Mouse (Mus musculus): ENCODE measurements around the gene Cers5. TPM values are rescaled to one million over a fixed set of nuclear protein-coding genes. Genes with fewer than 3 reads are reported as not detected.
"Not testable (repeated sequence)": the region's sequence is repeated elsewhere in the genome, so short reads cannot be mapped to it uniquely, and the experiment has no call there.

The Cers5 gene
- polyA plus RNA-seq, 1 experiment from 2014 or later, result 67.1 TPM

GRCm38 (mm10) chr15:99731678-99732077 lies 41.0 kb downstream of the Cers5 start:
- H3K36me3 ChIP-seq (replicated peaks), result peaks cover 68% of the 10 kb centered on the region
- peaks cover under 1% of the 10 kb centered on the region for H3K4me1 ChIP-seq
- no peak overlapping the region for H3K4me2 ChIP-seq
- H3K9ac ChIP-seq, result no peak overlapping the region
- no peak overlapping the region for H3K4me3 ChIP-seq (replicated peaks)
- 87% methylated on average over 3 of the region's 3 CpGs for WGBS
- H3K27ac ChIP-seq, result no peak overlapping the region
- H3K9me3 ChIP-seq, result peaks cover 4% of the 10 kb centered on the region; the same call in 1 of the 2 replicates
- no peaks in the 10 kb centered on the region for H3K27me3 ChIP-seq
- ATAC-seq (ENCODE audit: low FRiP score), result no peak

- Histone ChIP-seq H3K4me1 (peaks cover 6% of the 10 kb centered on the region), H3K4me2 (no peak overlapping the region), H3K36me3 (replicated peaks) (peaks cover 62% of the 10 kb centered on the region), H3K9me3 (peaks cover 4% of the 10 kb centered on the region; the same call in 1 of the 2 replicates), H3K9ac (no peak overlapping the region), H3K27ac (no peak overlapping the region), H3K4me3 (replicated peaks) (no peak overlapping the region), H3K27me3 (no peaks in the 10 kb centered on the region)
- ATAC-seq (ENCODE audit: low FRiP score), result no peak
- WGBS, result 96% methylated on average over 2 of the region's 2 CpGs
These were observed 41.5 kb downstream of the Cers5 start for GRCm38 (mm10) chr15:99731167-99731566.

GRCm38 (mm10) chr15:99729056-99729783 lies 43.5 kb downstream of the Cers5 start:
- Histone ChIP-seq H3K9ac (no peak overlapping the region), H3K9me3 (peaks cover 4% of the 10 kb centered on the region; the same call in 1 of the 2 replicates), H3K4me1 (peaks cover 19% of the 10 kb centered on the region), H3K27me3 (no peaks in the 10 kb centered on the region), H3K36me3 (replicated peaks) (peaks cover 43% of the 10 kb centered on the region), H3K27ac (no peak overlapping the region), H3K4me3 (replicated peaks) (no peak overlapping the region), H3K4me2 (no peak overlapping the region)
- no peak for ATAC-seq (ENCODE audit: low FRiP score)
- 96% methylated on average over 4 of the region's 4 CpGs for WGBS

GRCm38 (mm10) chr15:99728211-99728610 lies 44.5 kb downstream of the Cers5 start:
- Histone ChIP-seq H3K4me1 (peaks cover 29% of the 10 kb centered on the region), H3K9me3 (peaks cover 4% of the 10 kb centered on the region; the same call in 1 of the 2 replicates), H3K9ac (no peak overlapping the region), H3K27ac (no peak overlapping the region), H3K36me3 (replicated peaks) (peaks cover 42% of the 10 kb centered on the region), H3K4me2 (no peak overlapping the region), H3K27me3 (no peaks in the 10 kb centered on the region), H3K4me3 (replicated peaks) (no peak overlapping the region)
- no peak for ATAC-seq (ENCODE audit: low FRiP score)
- 96% methylated on average over 5 of the region's 5 CpGs for WGBS

- no peak for ATAC-seq (ENCODE audit: low FRiP score)
- peaks cover 39% of the 10 kb centered on the region for H3K36me3 ChIP-seq (replicated peaks)
- H3K4me3 ChIP-seq (replicated peaks), result no peak overlapping the region
- H3K27ac ChIP-seq, result no peak overlapping the region
- H3K9ac ChIP-seq, result no peak overlapping the region
- H3K27me3 ChIP-seq, result no peaks in the 10 kb centered on the region
- H3K4me1 ChIP-seq, result peaks cover 33% of the 10 kb centered on the region
- H3K9me3 ChIP-seq, result peaks cover 4% of the 10 kb centered on the region; the same call in 1 of the 2 replicates
- H3K4me2 ChIP-seq, result no peak overlapping the region
- 94% methylated on average over 12 of the region's 12 CpGs for WGBS
These were observed 45.2 kb downstream of the Cers5 start for GRCm38 (mm10) chr15:99727525-99727924.

GRCm38 (mm10) chr15:99727039-99727438 lies 45.6 kb downstream of the Cers5 start:
- not testable (repeated sequence) for H3K27ac ChIP-seq; ATAC-seq (ENCODE audit: low FRiP score); H3K4me2 ChIP-seq; H3K4me3 ChIP-seq (replicated peaks); H3K9ac ChIP-seq; H3K27me3 ChIP-seq; H3K9me3 ChIP-seq
- H3K4me1 ChIP-seq, result peaks cover 33% of the 10 kb centered on the region
- WGBS, result 94% methylated on average over 4 of the region's 5 CpGs
- peaks cover 44% of the 10 kb centered on the region for H3K36me3 ChIP-seq (replicated peaks)

GRCm38 (mm10) chr15:99726549-99726948 lies 46.1 kb downstream of the Cers5 start:
- Histone ChIP-seq H3K36me3 (replicated peaks) (peaks cover 47% of the 10 kb centered on the region), H3K27ac (no peak overlapping the region), H3K9me3 (peaks cover 4% of the 10 kb centered on the region; the same call in 1 of the 2 replicates), H3K27me3 (no peaks in the 10 kb centered on the region), H3K4me2 (peak overlapping the region; percentile 87), H3K4me1 (peaks cover 33% of the 10 kb centered on the region), H3K9ac (peak overlapping the region; percentile 93), H3K4me3 (replicated peaks) (peak overlapping the region; percentile 98)
- 79% methylated on average over 2 of the region's 2 CpGs for WGBS
- ATAC-seq (ENCODE audit: low FRiP score), result no peak

- Histone ChIP-seq H3K4me1 (peaks cover 33% of the 10 kb centered on the region), H3K4me2 (peak within 1 kb of the TSS; percentile 87), H3K9ac (peak within 1 kb of the TSS; percentile 93), H3K27me3 (no peaks in the 10 kb centered on the region), H3K27ac (peak within 1 kb of the TSS; percentile 91), H3K36me3 (replicated peaks) (peaks cover 43% of the 10 kb centered on the region), H3K9me3 (peaks cover 4% of the 10 kb centered on the region; the same call in 1 of the 2 replicates), H3K4me3 (replicated peaks) (peak within 1 kb of the TSS; percentile 98)
- peak; percentile 95 for ATAC-seq (ENCODE audit: low FRiP score)
- under 1% methylated on average over 65 of the region's 68 CpGs for WGBS
These were observed 47.1 kb downstream of the Cers5 start, which contains the start of gene Cox14 for GRCm38 (mm10) chr15:99725341-99726155. Cox14 (plus strand) TSS chr15:99725618.

- Histone ChIP-seq H3K27ac (peak overlapping the region; percentile 37), H3K36me3 (replicated peaks) (peaks cover 46% of the 10 kb centered on the region)
These were observed 48.2 kb downstream of the Cers5 start for GRCm38 (mm10) chr15:99724292-99725021.

GRCm38 (mm10) chr15:99723515-99724291 lies 49.0 kb downstream of the Cers5 start:
- 0 out of 2 replicates have a peak overlapping the region, but pooled peaks have one; percentile 57 for H3K4me2 ChIP-seq
- H3K27ac ChIP-seq, result peak overlapping the region; percentile 37
- H3K9me3 ChIP-seq, result no peaks in the 10 kb centered on the region
- H3K9ac ChIP-seq, result peak overlapping the region; percentile 30; the same call in 1 of the 2 replicates
- no peak for ATAC-seq (ENCODE audit: low FRiP score)
- peaks cover 44% of the 10 kb centered on the region for H3K36me3 ChIP-seq (replicated peaks)
- no peaks in the 10 kb centered on the region for H3K27me3 ChIP-seq
- no peak overlapping the region for H3K4me3 ChIP-seq (replicated peaks)
- 18% methylated on average over 11 of the region's 11 CpGs for WGBS
- peaks cover 33% of the 10 kb centered on the region for H3K4me1 ChIP-seq

More at GRCm38 (mm10) chr15:99724292-99725021, 48.2 kb downstream of the Cers5 start:
- WGBS, result 12% methylated on average over 16 of the region's 16 CpGs
- ATAC-seq (ENCODE audit: low FRiP score), result peak; percentile 39
- peak overlapping the region; percentile 30; the same call in 1 of the 2 replicates for H3K9ac ChIP-seq
- peaks cover 33% of the 10 kb centered on the region for H3K4me1 ChIP-seq
- peak overlapping the region; percentile 57 for H3K4me2 ChIP-seq
- no peaks in the 10 kb centered on the region for H3K27me3 ChIP-seq
- peaks cover 4% of the 10 kb centered on the region; the same call in 1 of the 2 replicates for H3K9me3 ChIP-seq
- peak overlapping the region; percentile 98 for H3K4me3 ChIP-seq (replicated peaks)

- no peaks in the 10 kb centered on the region for H3K27me3 ChIP-seq
- no peak overlapping the region for H3K9ac ChIP-seq
- ATAC-seq (ENCODE audit: low FRiP score), result no peak
- peaks cover 33% of the 10 kb centered on the region for H3K4me1 ChIP-seq
- no peak overlapping the region for H3K4me2 ChIP-seq
- 55% methylated on average over 10 of the region's 10 CpGs for WGBS
- H3K36me3 ChIP-seq (replicated peaks), result peaks cover 42% of the 10 kb centered on the region
- no peak overlapping the region for H3K4me3 ChIP-seq (replicated peaks)
- no peak overlapping the region for H3K27ac ChIP-seq
- no peaks in the 10 kb centered on the region for H3K9me3 ChIP-seq
These were observed 49.6 kb downstream of the Cers5 start for GRCm38 (mm10) chr15:99723120-99723514.
